Mouse (Mus musculus) stomach, postnatal 0 days (tissue): ENCODE measurements at regions not wholly inside any gene's neighbourhood (a gene's known extent, or its start where the extent isn't known, plus 50 kb on each side); places are given as distances from the start of the nearest gene placed in this dataset.

ENCODE experiments used
- CTCF ChIP-seq: IDR thresholded peaks from 2 replicates; pipeline ENCODE4 v1.5.1; 2016; ENCODE audit warnings: antibody characterized with exemption, low read depth, mild to moderate bottlenecking, moderate library complexity
- EP300 ChIP-seq: optimal IDR thresholded peaks from 2 replicates; pipeline ENCODE3; 2016; ENCODE audit warnings: antibody characterized with exemption

DNA sequence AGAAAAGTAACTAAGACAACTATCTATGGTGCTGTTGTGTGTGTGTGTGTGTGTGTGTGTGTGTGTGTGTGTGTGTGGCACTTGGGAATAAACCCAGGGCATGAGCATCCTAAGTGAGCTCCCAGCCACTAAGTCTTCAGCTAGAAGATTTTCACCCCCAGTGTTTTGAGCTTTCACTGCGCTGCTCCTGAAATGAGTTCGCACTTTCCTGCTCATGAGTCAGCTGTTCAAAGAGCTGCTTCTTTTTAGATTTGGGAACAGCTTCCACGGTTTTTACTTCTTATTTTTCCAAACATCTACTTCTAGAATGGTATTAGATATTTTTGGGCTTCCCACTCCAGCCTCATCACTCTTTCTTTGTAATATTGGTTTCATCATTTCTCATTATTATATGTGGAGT is 129.7 kb upstream of the St8sia2 start:
- no peak for TF ChIP-seq CTCF
- no peak for TF ChIP-seq EP300
